Mouse (Mus musculus): ENCODE data around the gene Kpna7. TPM values are rescaled to one million over a fixed set of nuclear protein-coding genes. Genes with fewer than 3 reads are reported as not detected.

The Kpna7 gene
- polyA plus RNA-seq, 1 experiment from 2014 or later: not detected

DNA sequence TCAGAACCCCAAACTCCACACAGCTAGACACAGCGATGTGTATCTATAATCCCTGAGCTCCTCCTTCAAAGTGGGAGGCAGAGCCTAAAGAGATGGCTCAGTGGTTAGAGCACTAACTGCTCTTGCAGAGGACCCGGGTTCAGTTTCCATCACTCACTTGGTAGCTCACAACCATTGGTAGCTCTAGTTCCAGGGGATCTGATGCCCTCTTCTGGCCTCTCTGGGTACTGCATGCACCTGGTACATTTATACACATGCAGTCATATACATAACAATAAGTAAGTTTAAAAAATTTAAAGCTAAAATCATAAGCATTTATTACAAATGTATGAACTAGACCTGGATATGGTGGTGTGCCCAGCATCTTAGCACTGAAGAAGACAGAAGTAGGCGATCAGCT is 100.6 kb downstream of the Kpna7 start:
- Histone ChIP-seq H3K36me3 (ENCODE audit: inconsistent target) (no peaks in the 10 kb centered on the region), H3K79me2 (ENCODE audit: inconsistent target) (no peaks in the 10 kb centered on the region), H3K4me3 (ENCODE audit: inconsistent target) (no peak overlapping the region), H3K27ac (no peak overlapping the region)
- WGBS (ENCODE audit: missing documents): 94% methylated on average over 3 of the region's 3 CpGs

- Histone ChIP-seq H3K27ac (no peak overlapping the region), H3K36me3 (ENCODE audit: inconsistent target) (no peaks in the 10 kb centered on the region), H3K79me2 (ENCODE audit: inconsistent target) (no peaks in the 10 kb centered on the region), H3K4me3 (ENCODE audit: inconsistent target) (no peak overlapping the region)
- WGBS (ENCODE audit: missing documents): 78% methylated on average over 6 of the region's 6 CpGs
Observed at GRCm38 (mm10) chr5:144979110-144979509, 104.7 kb downstream of the Kpna7 start.

GRCm38 (mm10) chr5:144978533-144979107 is 105.2 kb downstream of the Kpna7 start:
- H3K36me3 ChIP-seq (ENCODE audit: inconsistent target): no peaks in the 10 kb centered on the region
- 18% methylated on average over 10 of the region's 10 CpGs for WGBS (ENCODE audit: missing documents)
- no peaks in the 10 kb centered on the region for H3K79me2 ChIP-seq (ENCODE audit: inconsistent target)
- H3K27ac ChIP-seq: no peak overlapping the region
- H3K4me3 ChIP-seq (ENCODE audit: inconsistent target): no peak overlapping the region

DNA sequence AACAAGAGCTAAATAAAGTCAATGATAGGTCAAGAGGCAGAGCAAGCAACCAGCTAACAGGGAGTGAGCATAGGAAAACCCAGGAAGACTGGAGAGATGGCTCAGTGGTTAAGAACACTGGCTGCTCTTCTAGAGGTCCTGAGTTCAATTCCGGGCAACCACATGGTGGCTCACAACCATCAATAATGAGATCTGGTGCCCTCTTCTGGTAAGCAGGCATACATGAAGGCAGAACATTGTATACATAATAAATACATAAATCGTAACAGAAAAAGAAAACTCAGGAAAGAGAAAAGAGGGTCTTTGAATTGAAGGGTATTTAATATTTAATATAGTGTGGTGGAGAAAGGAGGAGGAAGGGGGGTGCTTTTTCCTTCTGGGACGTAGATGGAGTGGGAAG is 112.6 kb downstream of the Kpna7 start:
- H3K4me3 ChIP-seq (ENCODE audit: inconsistent target): no peak overlapping the region
- no peaks in the 10 kb centered on the region for H3K79me2 ChIP-seq (ENCODE audit: inconsistent target)
- no peaks in the 10 kb centered on the region for H3K36me3 ChIP-seq (ENCODE audit: inconsistent target)
- no peak overlapping the region for H3K27ac ChIP-seq
- WGBS (ENCODE audit: missing documents): 97% methylated on average over 3 of the region's 3 CpGs

GRCm38 (mm10) chr5:144965639-144966351 is 118.0 kb downstream of the Kpna7 start, which contains the start of gene Smurf1:
Smurf1 (minus strand) TSS chr5:144965847.
- Histone ChIP-seq H3K79me2 (ENCODE audit: inconsistent target) (peaks cover 25% of the 10 kb centered on the region), H3K27ac (no peak within 1 kb of the TSS), H3K36me3 (ENCODE audit: inconsistent target) (no peaks in the 10 kb centered on the region), H3K4me3 (ENCODE audit: inconsistent target) (peak within 1 kb of the TSS; percentile 39)
- WGBS (ENCODE audit: missing documents): under 1% methylated on average over 88 of the region's 89 CpGs

DNA sequence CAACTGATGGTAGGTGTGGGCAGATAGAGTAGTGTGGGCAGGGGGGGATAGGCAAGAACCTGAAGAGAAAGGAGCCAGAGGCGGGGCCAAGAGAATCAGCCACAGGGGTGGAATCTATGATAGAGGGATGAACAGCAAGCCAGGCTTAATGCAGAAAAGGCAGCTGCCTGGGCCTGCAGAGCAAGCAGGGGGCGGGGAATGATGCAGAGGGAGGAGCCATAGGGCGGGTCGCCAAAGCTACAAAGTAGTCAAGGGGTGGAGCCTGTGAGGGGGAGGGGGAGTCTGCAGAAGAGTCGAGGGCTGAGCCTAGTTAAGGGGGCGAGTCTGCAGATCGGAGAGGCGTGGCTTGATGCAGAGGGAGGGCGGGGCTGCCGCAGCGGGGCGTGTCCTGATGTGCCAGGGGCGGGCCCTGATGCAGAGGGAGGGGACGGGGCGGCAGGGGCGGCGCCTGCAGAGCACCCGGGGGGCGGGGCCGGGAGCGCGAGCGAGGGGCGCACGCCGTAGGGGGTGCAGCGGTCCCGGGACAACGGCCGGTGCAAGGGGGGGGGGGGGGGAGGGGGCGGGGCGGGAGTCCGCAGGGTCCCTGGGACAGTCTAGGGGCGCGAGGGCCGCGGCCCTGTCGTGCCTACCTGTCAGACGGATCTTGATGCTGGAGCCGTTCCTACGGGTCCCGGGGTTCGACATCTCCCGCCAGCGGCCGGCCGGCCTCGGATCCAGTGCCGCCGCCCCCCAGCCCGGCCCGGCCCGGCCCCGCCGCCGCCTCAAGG is 118.8 kb downstream of the Kpna7 start:
- H3K79me2 ChIP-seq (ENCODE audit: inconsistent target): peaks cover 32% of the 10 kb centered on the region
- H3K27ac ChIP-seq: no peak overlapping the region
- H3K36me3 ChIP-seq (ENCODE audit: inconsistent target): no peaks in the 10 kb centered on the region
- 8% methylated on average over 17 of the region's 56 CpGs for WGBS (ENCODE audit: missing documents)
- no peak overlapping the region for H3K4me3 ChIP-seq (ENCODE audit: inconsistent target)

DNA sequence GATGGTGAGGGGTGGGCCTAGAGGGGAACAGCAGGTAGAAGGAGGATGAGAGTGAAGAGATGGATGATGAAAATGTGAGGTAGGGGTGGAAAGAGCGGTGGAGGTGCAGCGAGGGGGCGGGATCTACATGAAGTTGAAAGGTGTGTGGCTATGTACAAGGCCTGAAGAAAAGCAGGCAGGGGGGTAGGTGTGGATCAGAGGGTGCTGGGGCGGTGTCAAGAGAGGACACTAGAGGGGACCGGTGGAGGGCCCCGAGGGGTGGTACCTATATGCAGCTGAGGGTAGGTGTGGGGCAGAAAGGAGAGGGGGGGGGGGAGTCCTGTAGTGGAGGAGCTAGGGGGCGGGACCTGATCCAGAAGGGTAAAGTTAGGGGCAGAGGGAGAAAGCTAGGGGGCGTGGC is 119.4 kb downstream of the Kpna7 start:
- H3K79me2 ChIP-seq (ENCODE audit: inconsistent target): peaks cover 38% of the 10 kb centered on the region
- WGBS (ENCODE audit: missing documents): 75% methylated on average over 7 of the region's 8 CpGs
- H3K4me3 ChIP-seq (ENCODE audit: inconsistent target): no peak overlapping the region
- no peaks in the 10 kb centered on the region for H3K36me3 ChIP-seq (ENCODE audit: inconsistent target)
- H3K27ac ChIP-seq: no peak overlapping the region

DNA sequence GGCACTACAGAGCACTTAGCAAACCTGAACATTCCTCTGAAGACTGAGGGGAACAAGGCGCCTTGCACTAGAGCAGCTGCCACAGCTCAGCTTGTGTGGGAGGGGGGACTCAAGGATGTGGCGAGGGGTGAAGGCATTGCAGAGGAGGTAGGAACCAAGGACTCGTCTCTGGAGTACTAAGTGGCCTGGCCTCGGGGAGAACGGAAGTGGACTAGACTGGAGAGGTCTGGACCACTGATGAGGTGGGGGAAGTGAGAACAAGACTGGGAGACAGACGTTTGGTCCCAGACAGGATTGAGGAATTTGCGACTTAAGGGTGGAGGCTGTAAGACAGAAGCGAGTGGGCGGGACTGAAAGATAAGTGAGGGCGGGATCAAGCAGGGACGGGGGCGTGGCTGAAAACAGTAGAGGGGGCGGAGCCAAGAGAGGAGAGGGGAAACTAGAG is 120.0 kb downstream of the Kpna7 start:
- H3K36me3 ChIP-seq (ENCODE audit: inconsistent target): no peaks in the 10 kb centered on the region
- peaks cover 45% of the 10 kb centered on the region for H3K79me2 ChIP-seq (ENCODE audit: inconsistent target)
- WGBS (ENCODE audit: missing documents): 12% methylated on average over 13 of the region's 13 CpGs
- no peak overlapping the region for H3K4me3 ChIP-seq (ENCODE audit: inconsistent target)
- H3K27ac ChIP-seq: no peak overlapping the region

GRCm38 (mm10) chr5:144963401-144963800 is 120.4 kb downstream of the Kpna7 start:
- Histone ChIP-seq H3K4me3 (ENCODE audit: inconsistent target) (no peak overlapping the region), H3K27ac (no peak overlapping the region), H3K79me2 (ENCODE audit: inconsistent target) (peaks cover 49% of the 10 kb centered on the region), H3K36me3 (ENCODE audit: inconsistent target) (no peaks in the 10 kb centered on the region)
- 28% methylated on average over 3 of the region's 3 CpGs for WGBS (ENCODE audit: missing documents)

DNA sequence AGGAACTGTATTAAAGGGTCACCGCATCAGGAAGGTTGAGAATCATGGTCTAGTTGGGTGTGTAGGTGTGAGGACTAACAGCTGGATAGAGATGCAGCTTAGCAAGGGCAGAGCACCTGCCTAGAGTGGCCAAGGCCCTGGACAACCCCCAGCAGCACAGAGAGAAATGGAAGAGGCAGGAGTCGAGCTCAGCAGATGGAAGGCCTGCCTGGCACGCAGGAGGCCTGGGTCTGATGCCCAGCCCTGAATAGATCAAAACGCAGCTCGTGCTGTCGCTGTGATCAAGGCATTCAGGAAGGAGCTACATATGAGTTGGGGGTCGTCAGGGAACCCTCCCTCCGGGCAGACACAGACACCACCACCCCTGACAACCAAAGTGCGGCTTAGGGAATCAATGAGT is 125.6 kb downstream of the Kpna7 start:
- Histone ChIP-seq H3K27ac (no peak overlapping the region), H3K4me3 (ENCODE audit: inconsistent target) (no peak overlapping the region), H3K79me2 (ENCODE audit: inconsistent target) (peaks cover 100% of the 10 kb centered on the region), H3K36me3 (ENCODE audit: inconsistent target) (no peaks in the 10 kb centered on the region)
- 92% methylated on average over 9 of the region's 9 CpGs for WGBS (ENCODE audit: missing documents)

GRCm38 (mm10) chr5:144954432-144954831 is 129.4 kb downstream of the Kpna7 start:
- no peaks in the 10 kb centered on the region for H3K36me3 ChIP-seq (ENCODE audit: inconsistent target)
- H3K27ac ChIP-seq: no peak overlapping the region
- 93% methylated on average over 7 of the region's 7 CpGs for WGBS (ENCODE audit: missing documents)
- peaks cover 100% of the 10 kb centered on the region; the same call in 1 of the 2 replicates for H3K79me2 ChIP-seq (ENCODE audit: inconsistent target)
- H3K4me3 ChIP-seq (ENCODE audit: inconsistent target): no peak overlapping the region

GRCm38 (mm10) chr5:144952592-144952991 is 131.2 kb downstream of the Kpna7 start:
- Histone ChIP-seq H3K4me3 (ENCODE audit: inconsistent target) (no peak overlapping the region), H3K36me3 (ENCODE audit: inconsistent target) (no peaks in the 10 kb centered on the region), H3K27ac (no peak overlapping the region), H3K79me2 (ENCODE audit: inconsistent target) (peaks cover 100% of the 10 kb centered on the region; the same call in 1 of the 2 replicates)
- 83% methylated on average over 2 of the region's 2 CpGs for WGBS (ENCODE audit: missing documents)

GRCm38 (mm10) chr5:144950428-144951051 is 133.3 kb downstream of the Kpna7 start:
- no peak overlapping the region for H3K27ac ChIP-seq
- no peaks in the 10 kb centered on the region for H3K36me3 ChIP-seq (ENCODE audit: inconsistent target)
- WGBS (ENCODE audit: missing documents): 93% methylated on average over 4 of the region's 5 CpGs
- H3K4me3 ChIP-seq (ENCODE audit: inconsistent target): no peak overlapping the region
- H3K79me2 ChIP-seq (ENCODE audit: inconsistent target): peaks cover 99% of the 10 kb centered on the region; the same call in 1 of the 2 replicates

DNA sequence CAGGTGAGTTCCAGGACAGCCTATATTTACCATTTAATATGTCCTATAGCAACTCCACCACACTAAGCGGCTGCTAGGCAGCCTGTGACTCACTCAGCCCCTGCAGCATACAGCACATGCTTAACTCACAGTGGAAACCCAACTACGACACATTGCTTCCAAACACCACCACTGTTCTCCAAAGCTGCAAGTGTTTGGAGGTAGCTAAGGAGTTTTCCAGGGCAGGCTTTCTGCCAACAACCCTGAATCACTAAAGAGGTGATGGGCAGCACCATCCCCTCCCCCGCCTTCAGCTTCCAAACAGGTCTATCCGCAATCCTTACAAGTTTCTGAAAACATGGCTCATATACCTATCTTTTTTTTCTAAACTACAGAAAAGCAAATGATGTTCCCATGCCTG is 134.0 kb downstream of the Kpna7 start:
- peaks cover 99% of the 10 kb centered on the region; the same call in 1 of the 2 replicates for H3K79me2 ChIP-seq (ENCODE audit: inconsistent target)
- WGBS (ENCODE audit: missing documents): 91% methylated on average over 4 of the region's 4 CpGs
- no peak overlapping the region for H3K27ac ChIP-seq
- no peaks in the 10 kb centered on the region for H3K36me3 ChIP-seq (ENCODE audit: inconsistent target)
- no peak overlapping the region for H3K4me3 ChIP-seq (ENCODE audit: inconsistent target)
